Mouse (Mus musculus) small intestine, adult 2 months (tissue): ENCODE data around the gene Akap2. TPM values are rescaled to one million over a fixed set of nuclear protein-coding genes. Genes with fewer than 3 reads are reported as not detected.

Experiments
- H3K27ac ChIP-seq: fragments of 200-500 bp; 2 replicates; pipeline ENCODE4 v1.5.1; 2012; ENCODE audit warnings: low read depth, low read length, control low read depth, inconsistent platforms; ENCODE audit not compliant: insufficient read depth
- H3K27me3 ChIP-seq: fragments of 200-500 bp; 2 replicates; pipeline ENCODE4 v1.6.1; 2012; ENCODE audit warnings: mild to moderate bottlenecking, moderate library complexity, low read length, inconsistent platforms; ENCODE audit not compliant: control insufficient read depth, insufficient read depth
- H3K36me3 ChIP-seq: fragments of 200-500 bp; 2 replicates; pipeline ENCODE4 v1.6.1; 2012; ENCODE audit warnings: mild to moderate bottlenecking, low read length, control low read depth, inconsistent platforms; ENCODE audit not compliant: control insufficient read depth, insufficient read depth
- H3K4me1 ChIP-seq: fragments of 200-500 bp; 2 replicates; pipeline ENCODE4 v1.6.1; 2012; ENCODE audit warnings: low read length, inconsistent platforms, mixed read lengths; ENCODE audit not compliant: control insufficient read depth, insufficient read depth, insufficient read length
- H3K4me3 ChIP-seq: fragments of 200-500 bp; 2 replicates; pipeline ENCODE4 v1.5.1; 2012; ENCODE audit warnings: low read depth, mild to moderate bottlenecking, control low read depth, inconsistent platforms, low read length, moderate library complexity
- CTCF ChIP-seq: fragments of 200-500 bp; IDR thresholded peaks from 2 replicates; pipeline ENCODE4 v1.5.1; 2012; ENCODE audit warnings: low read depth, mild to moderate bottlenecking, control low read depth, inconsistent platforms, low read length, moderate library complexity, mixed read lengths; ENCODE audit not compliant: insufficient replicate concordance, insufficient read length; ENCODE audit errors: extremely low read depth
- POLR2A ChIP-seq: fragments of 200-500 bp; IDR thresholded peaks from 2 replicates; pipeline ENCODE4 v1.6.1; 2012; ENCODE audit warnings: low read depth, mild to moderate bottlenecking, control low read depth, inconsistent platforms, low read length, moderate library complexity
- WGBS: fragments of 180-500 bp; shearing (Covaris S2); methylation state at CpG from one replicate; pipeline ENCODE4 v1.1.7; 2018; 5-methylcytosine and 5-hydroxymethylcytosine counted together
- polyA plus RNA-seq: library from polyadenylated mRNA; depleted of rRNA; stranded (reverse); fragments of >200 nt; gene quantifications from 2 replicates; pipeline ENCODE4 v1.2.3, GENCODE M21; 2012

Akap2 gene
- polyA plus RNA-seq, 1 experiment, result 7.6 TPM

- Histone ChIP-seq H3K36me3 (no peaks in the 10 kb centered on the region), H3K27me3 (no peaks in the 10 kb centered on the region), H3K27ac (no peak overlapping the region), H3K4me3 (no peak overlapping the region), H3K4me1 (no peaks in the 10 kb centered on the region)
- WGBS, result 28% methylated on average over 4 of the region's 4 CpGs
- TF ChIP-seq CTCF (no peak), POLR2A (no peak)
These were observed 92.0 kb downstream of the Akap2 start for GRCm38 (mm10) chr4:57809449-57809848.

GRCm38 (mm10) chr4:57812075-57812474 is 94.6 kb downstream of the Akap2 start:
- Histone ChIP-seq H3K27me3 (no peaks in the 10 kb centered on the region), H3K4me3 (no peak overlapping the region), H3K4me1 (no peaks in the 10 kb centered on the region), H3K27ac (no peak overlapping the region), H3K36me3 (no peaks in the 10 kb centered on the region)
- WGBS, result 100% methylated on average over 1 of the region's 1 CpGs
- TF ChIP-seq CTCF (no peak), POLR2A (no peak)

GRCm38 (mm10) chr4:57812916-57813575 is 95.6 kb downstream of the Akap2 start:
- WGBS, result 52% methylated on average over 7 of the region's 7 CpGs
- Histone ChIP-seq H3K27me3 (no peaks in the 10 kb centered on the region), H3K4me3 (no peak overlapping the region), H3K36me3 (no peaks in the 10 kb centered on the region), H3K4me1 (no peaks in the 10 kb centered on the region), H3K27ac (peak overlapping the region; percentile 45; the same call in 1 of the 2 replicates)
- TF ChIP-seq POLR2A (no peak), CTCF (no peak)

- peak overlapping the region; percentile 45; the same call in 1 of the 2 replicates for H3K27ac ChIP-seq
- TF ChIP-seq POLR2A (no peak), CTCF (no peak)
- H3K27me3 ChIP-seq, result no peaks in the 10 kb centered on the region
- H3K4me1 ChIP-seq, result no peaks in the 10 kb centered on the region
- no peaks in the 10 kb centered on the region for H3K36me3 ChIP-seq
- no peak overlapping the region for H3K4me3 ChIP-seq
- 85% methylated on average over 4 of the region's 4 CpGs for WGBS
These were observed 96.1 kb downstream of the Akap2 start for GRCm38 (mm10) chr4:57813576-57813945.

GRCm38 (mm10) chr4:57815355-57815754 is 97.9 kb downstream of the Akap2 start:
- TF ChIP-seq CTCF (no peak), POLR2A (no peak)
- Histone ChIP-seq H3K27ac (no peak overlapping the region), H3K27me3 (no peaks in the 10 kb centered on the region), H3K4me3 (no peak overlapping the region), H3K36me3 (no peaks in the 10 kb centered on the region), H3K4me1 (no peaks in the 10 kb centered on the region)
- 26% methylated on average over 2 of the region's 2 CpGs for WGBS

GRCm38 (mm10) chr4:57816146-57816545 is 98.7 kb downstream of the Akap2 start:
- no peak for TF ChIP-seq POLR2A
- TF ChIP-seq CTCF, result no peak
- H3K27ac ChIP-seq, result no peak overlapping the region
- H3K36me3 ChIP-seq, result no peaks in the 10 kb centered on the region
- no peak overlapping the region for H3K4me3 ChIP-seq
- H3K27me3 ChIP-seq, result no peaks in the 10 kb centered on the region
- 86% methylated on average over 8 of the region's 8 CpGs for WGBS
- H3K4me1 ChIP-seq, result no peaks in the 10 kb centered on the region

GRCm38 (mm10) chr4:57820839-57821374 is 103.5 kb downstream of the Akap2 start:
- Histone ChIP-seq H3K36me3 (no peaks in the 10 kb centered on the region), H3K27me3 (no peaks in the 10 kb centered on the region), H3K27ac (no peak overlapping the region), H3K4me1 (0 out of 2 replicates have a peak, but pooled peaks cover 2% of the 10 kb centered on the region), H3K4me3 (peak overlapping the region; percentile 7; the same call in 1 of the 2 replicates)
- no peak for TF ChIP-seq POLR2A
- no peak for TF ChIP-seq CTCF
- WGBS, result 56% methylated on average over 24 of the region's 24 CpGs
